Mouse (Mus musculus): Measurements from ENCODE around the gene Ifi27l2b.
"Not testable (repeated sequence)": the region's sequence is repeated elsewhere in the genome, so short reads cannot be mapped to it uniquely, and the experiment has no call there.

The Ifi27l2b gene

DNA sequence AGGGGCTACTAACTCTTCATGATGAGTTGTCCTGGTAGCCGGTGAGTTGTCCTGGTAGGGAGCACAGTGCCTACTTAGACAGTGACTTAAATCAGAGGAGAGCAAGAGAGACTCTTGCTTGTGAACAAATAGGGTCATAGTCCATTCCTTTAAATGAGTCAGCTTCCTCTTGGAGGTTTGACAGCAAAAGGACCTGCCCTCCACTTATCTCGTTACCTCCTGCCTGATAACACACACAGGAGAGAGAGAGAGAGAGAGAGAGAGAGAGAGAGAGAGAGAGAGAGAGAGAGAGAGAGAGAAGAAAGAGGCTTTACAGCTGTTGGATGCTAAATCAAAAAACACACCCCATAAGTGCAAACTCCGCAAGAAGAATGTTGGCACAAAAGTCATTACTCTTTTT, at the start of gene Ifi27l2b:
Gene Ifi27l2b, minus strand, starts transcription at position 84 of the 400 bp plus-strand sequence.
- DNase-seq (ENCODE audit: low spot score): peak; percentile 32

DNA sequence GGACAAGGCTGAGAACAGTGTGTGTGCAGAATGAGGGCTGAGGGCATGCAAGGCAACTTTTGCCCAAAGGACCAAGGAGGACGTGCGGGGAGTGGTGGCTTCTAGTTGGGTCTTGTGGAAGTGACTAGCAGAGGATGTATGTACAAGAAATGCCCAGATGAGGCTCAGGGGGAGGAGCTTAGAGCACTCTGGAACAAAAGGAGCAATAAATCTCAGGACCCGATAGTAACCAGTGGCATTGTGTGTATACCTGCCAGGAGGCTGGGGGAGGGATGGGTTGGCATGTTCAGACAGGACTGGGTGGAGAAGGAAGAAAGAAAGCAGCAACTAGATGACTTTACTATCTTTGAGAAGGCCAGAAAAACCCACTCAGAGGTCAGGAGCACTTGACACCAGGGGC, 47.4 kb upstream of the Ifi27l2b start:
- DNase-seq (ENCODE audit: low spot score): no peak

DNA sequence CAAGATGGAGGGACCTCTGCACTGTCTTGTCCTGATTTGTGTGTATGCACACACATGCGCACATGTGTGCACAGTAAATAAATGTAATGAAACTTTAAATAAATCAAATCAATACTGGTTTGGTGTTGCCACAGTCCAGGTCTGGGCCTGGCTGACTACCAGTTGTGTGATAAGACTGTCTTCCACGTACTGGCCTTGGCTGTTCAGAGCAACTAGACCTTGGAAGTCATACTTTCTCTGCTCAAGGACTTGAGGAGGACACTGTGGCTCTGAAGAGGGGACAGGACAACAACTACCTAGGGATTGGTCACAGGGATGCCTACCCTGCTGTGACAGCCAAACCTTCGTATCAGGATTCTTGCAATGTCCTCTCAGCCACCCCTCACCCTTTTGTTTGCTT, 46.3 kb upstream of the Ifi27l2b start:
- no peak for DNase-seq (ENCODE audit: low spot score)

DNA sequence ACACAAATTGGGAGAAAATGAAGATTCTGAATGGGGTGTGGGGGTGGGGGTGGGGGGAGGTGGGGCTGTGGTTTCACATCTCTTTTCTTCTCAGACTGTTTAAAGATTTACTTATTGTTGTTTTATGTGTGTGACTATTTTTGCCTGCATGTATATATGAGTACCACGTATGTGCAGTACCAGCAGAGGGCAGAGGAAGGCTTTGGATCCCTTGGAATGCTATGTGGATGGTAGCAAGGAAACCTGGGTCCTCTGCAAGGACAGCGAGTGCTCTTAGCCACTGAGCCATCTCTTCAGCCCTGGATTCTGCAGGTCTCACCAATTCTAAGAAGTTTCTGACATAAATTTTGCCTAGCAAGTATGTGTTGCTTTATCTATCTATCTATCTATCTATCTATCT, 42.2 kb upstream of the Ifi27l2b start:
- no peak for DNase-seq (ENCODE audit: low spot score)

DNA sequence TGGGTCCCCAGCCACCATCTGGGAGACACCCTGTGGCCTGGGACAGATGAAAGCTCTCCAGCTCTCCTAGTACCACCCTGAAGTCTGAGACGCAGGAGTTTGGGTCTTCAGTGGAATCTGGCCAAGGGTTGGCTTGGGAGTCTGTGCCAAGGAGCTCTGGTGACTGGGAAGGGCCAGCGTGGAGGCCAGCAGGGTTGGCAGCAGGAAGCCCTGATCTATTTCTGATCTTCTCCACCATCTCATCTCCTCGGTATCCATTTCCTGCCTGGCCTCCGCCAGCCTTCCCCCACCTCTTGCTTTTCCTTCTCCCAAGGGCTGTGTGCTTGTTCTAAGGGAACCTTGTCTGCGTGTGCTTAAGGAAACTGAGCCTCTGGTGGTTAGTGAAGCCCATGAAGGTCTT, 41.7 kb upstream of the Ifi27l2b start:
- no peak for DNase-seq (ENCODE audit: low spot score)

DNA sequence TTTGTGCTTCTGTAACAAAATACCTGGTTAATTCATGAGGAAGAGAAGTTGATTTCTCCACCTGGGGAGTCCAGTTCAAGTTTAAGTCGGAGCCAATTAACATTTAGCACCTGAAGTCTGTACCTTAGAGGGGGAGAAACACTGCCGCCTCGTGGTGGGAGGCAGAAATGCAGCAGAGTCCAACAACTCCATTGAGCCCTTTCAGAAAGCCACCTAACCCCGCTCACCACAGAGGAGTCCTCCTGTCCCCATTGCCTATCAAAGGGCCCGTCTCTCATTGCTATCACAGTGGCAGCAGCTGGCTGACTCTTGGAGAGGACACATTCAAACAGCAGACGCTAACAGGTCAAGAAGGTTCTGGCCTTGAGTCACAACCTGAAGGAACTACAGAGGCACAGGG, 37.5 kb upstream of the Ifi27l2b start:
- peak; percentile 15 for DNase-seq (ENCODE audit: low spot score)

DNA sequence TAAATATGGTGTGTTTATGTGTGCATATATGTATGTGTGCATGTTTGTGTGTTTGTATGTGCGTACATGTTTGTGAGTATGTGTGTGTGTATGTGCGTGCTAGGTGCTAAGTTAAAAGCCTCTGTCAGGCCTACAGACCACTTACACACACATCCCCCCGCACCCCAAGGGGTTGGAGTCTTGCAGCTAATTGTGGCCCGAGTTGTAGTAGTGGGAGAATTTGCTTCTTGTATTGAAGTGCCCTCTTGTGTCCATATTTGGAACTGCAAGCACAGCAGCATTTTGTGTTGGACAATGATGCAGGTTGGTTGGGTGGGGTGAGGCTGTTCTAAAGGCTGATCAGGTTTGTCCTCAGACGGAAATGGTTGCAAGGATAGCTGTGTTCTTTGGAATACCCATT, 35.7 kb upstream of the Ifi27l2b start:
- peak; percentile 52 for DNase-seq (ENCODE audit: low spot score)

DNA sequence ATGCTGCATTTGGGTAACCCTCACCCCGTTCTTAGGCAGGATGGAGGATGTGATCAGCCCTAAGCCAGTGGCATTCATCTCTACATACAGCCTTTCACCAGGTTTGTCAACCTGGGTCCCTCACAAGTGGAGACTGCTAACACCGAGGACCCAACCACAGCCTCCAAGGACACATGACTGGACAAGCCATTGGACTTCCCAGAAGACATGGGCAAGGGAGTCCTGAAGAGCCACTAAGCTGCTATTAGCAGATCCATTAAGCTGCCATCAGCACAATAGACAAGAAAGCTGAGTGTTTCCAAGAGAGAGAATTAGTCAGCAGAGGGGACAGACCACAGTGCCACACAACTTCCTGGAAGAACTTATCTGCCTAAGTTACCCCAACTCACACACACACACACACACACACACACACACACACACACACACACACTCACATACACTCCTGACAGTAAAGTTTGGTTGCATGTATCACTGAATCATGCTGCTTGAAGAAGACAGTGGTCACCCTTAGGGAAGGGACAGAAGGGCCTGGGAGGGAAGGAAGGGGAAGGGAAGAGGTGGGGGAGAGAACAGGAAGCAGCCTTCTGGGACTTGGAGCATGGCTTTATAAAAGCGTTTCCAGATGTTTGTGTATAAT, 34.2 kb upstream of the Ifi27l2b start:
- no peak for DNase-seq (ENCODE audit: low spot score)

DNA sequence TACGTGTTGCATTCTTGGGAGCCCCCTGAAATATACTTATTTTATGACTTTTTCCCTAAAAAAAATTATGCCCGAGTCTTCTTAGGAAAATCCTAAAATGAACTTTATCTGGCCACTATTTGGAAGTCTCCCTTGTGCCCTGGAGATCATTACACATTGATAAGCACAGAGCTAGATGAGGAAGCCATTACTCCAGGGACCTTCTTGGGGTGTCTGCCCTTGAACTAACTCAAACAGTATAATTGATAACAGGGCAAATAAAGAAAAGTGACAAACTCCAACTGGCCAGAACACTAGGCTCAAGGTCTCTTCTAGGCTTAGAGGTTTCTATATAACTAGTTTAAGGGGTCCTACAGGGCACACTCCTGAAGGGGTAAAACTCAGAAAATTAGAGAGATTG, 30.7 kb upstream of the Ifi27l2b start:
- DNase-seq (ENCODE audit: low spot score): no peak

DNA sequence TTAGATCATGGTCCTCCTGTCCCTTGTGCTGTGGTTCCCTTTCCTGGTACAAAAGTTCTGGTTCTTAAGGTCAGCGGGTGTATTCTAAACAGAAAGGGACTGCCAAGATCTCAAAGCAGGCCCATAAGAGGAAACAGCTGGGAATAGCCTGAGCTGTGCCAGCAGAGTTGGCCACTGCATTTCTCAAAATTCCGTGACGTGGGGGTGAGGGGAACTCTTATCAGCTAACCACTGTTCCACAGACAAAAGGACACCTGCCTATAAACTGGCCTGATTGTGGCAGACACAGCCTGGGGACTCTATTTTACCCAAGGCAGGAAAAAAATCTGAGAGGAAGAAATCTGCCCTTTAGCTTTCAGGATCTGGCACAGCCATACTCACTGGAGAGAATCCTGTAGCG, 30.3 kb upstream of the Ifi27l2b start:
- DNase-seq (ENCODE audit: low spot score): no peak

DNA sequence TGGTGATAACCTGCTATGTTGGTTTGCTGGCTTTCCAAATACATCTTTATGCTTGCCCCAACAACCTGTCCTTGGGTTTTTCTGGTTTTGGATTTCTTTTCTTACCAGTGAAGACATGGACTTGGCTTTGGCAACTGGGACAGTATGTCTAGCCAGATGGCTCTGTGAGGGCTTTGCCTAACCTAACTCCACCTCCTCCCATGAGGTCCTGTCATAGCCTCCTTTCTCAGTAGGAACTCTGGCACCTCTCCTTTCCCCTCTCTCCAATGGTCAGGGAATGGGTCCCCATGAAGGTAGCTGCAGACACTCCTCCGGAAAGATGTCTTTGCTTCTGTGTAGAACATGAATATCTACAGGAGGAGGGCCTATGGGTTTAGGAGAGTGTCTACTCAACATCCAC, 29.7 kb upstream of the Ifi27l2b start:
- no peak for DNase-seq (ENCODE audit: low spot score)

DNA sequence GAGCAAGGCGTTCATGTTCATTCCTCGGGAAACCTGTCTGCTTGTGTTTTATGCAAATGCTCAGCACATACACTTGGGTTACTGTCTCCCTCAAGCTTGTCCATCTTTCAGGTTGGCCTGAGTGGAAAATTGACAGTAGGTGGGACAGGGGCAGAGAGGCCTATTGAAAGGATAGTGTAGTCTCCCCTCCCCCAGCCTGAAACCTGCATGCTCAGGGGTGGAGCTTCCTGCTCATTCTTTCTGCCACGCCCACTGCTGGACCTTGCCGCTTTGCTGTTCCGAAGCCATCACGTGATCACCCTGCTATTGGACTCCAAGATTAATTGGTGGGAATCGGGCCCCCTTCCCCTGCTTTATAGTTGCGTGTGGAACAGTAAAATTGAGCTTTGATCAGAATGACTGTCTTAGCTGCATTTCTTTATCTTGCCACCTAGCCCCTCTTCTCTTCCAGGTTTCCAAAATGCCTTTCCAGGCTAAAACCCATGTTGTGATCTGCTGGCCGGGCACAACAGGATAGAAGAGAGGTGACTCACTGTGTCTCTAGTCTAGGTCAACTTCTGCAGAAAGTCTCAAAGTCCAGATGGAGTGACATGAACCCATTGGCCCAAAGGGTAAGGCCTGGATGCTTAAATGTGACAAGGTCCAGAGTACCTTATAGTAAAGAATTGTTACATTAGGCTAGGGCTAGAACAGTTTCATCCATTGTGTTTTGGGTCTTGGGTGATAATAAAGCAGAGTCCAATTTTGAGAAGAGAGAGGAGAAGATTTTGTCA, 27.4 kb upstream of the Ifi27l2b start:
- not testable (repeated sequence) for DNase-seq (ENCODE audit: low spot score)

DNA sequence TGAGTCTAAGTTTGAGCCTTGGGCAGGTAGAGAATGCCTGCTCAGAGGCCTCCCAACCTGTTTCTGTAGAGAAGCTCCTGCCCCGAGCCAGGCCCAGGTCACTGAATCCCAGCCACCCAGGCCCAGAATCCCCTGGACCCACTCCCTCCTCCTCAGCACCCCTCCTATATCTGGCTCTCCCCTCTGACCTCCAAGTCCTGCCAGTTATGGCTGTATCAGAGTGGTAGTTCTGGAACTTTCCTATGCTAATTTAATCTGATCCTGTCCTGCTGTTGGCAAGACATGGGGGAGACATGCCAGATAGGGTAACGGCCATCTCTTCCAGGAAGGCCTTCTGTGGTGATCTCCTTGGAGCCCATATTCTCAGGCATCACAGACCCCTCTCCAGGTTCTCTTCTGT, 25.8 kb upstream of the Ifi27l2b start:
- no peak for DNase-seq (ENCODE audit: low spot score)

DNA sequence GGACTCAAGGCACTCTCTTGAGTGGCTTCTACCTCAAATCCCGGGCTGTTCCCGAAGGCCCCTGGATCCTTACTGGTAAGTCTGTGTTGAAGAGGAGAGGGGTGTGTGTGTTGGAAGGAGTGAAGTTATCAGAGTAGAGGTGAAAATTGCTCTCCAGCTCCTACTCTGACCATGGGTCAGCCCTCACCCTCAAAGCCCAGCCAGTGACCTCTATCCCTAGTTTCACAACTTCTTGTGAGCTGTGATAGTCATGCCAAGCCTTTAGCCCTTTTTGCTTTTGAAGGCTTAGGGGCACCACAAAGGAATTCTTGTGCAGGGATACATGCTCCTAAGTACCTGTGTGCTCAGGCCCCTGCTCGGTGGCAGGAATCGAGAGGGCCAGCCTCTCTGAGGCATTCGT, 24.6 kb upstream of the Ifi27l2b start:
- no peak for DNase-seq (ENCODE audit: low spot score)

DNA sequence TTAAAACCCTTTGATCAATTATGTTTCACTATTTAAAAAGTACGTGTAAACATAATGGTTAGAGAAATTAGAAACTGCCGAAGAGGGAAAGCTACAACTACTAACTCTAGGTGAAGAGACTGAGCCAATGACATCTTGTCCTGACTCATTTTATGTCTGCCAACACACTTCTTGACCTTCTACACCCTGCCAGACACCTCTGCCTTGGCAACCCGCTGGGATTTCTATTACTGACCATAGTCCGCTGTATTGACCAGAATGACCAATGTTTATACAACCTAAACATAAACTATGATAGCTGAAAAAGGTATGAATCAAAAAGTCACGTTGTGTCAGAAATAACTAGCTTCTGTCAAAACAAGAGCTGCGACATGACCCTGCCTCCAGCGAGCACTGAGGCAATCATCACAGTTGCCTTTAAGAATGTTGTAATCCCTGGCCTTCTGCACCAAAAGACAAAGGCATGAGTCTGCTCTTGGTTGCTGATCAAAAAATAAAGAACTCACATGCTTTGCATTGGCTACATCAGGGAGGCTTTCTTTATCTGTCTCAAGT, 20.5 kb upstream of the Ifi27l2b start:
- no peak for DNase-seq (ENCODE audit: low spot score)

DNA sequence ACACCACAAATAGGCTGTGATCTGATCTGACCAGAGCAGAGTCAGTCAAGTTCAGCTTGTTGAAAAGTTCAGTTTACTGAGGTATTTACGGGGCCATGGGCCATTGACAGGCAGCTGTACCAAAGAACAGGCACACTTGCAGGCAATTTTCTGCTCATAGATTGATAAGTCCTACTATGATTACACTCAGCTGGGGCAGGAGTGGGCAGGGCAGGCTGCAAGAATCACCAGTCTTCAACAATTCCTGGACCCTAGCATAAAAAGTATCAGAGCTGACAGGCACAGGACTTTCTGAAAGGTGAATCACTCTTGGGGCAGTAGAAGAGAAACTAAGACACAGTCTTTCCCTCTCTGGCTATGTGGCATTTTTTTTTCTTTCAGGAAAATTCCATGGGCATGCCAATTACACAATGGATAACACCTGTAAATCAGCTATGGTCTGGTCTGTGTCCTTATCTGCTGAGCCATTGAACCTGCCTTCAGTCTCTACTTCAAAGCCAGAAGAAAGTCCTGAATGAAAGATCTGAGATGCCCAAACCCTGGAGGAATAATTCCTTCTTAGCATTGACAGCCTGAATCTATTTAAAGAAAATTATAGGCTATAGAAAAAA, 19.9 kb upstream of the Ifi27l2b start:
- DNase-seq (ENCODE audit: low spot score): no peak

DNA sequence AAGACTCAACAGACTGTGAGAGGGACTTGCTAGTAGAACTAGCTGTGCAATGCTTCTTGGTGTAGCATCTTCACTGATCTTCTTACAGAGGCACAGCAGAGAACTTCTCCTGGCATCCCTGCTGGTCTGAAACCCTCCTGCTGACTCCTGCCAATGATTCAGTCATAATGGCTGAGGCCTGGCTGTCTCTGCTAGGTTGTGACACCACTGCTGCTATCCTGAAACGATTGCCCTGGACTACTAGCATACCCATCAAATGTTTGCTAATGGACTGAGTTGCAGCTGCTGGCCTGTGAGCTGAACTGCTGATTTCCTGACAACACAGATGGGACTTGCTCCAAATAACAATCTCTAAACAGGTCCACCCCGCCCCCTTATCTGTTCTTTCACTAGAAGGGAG, 17.5 kb upstream of the Ifi27l2b start:
- no peak for DNase-seq (ENCODE audit: low spot score)

DNA sequence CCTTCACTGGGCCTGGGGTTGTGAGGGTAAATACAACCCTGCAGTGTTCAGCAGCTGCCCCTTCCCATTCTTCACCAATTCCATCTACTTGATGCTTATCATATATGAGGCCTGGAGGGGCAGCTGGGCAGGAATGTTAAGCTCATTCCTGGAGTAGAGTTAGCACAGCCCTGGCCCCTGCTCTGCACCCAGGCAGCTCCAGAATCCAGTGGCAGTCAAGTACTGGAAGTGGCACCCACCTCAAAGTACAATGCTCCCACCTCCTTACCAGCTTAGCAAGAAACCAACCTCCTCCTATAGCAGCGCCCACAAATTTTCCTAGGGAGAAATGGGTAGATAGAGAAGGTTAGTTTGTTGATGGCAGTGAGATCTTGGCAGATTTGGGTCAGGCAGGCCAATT, 296 bp downstream of the Ifi27l2b start:
- not testable (repeated sequence) for DNase-seq (ENCODE audit: low spot score)

DNA sequence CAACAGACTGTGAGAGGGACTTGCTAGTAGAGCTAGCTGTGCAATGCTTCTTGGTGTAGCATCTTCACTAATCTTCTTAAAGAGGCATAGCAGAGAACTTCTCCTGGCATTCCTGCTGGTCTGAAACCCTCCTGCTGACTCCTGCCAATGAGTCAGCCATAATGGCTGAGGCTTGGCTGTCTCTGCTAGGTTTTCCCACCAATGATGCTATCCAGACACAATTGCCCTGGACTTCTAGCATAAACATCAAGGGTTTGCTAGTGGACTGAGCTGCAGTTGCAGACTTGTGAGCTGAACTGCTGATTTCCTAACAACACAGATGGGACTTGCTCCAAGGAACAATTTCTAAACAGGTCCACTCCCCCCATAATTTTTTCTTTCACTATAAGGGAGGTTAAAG, 3.7 kb downstream of the Ifi27l2b start:
- DNase-seq (ENCODE audit: low spot score): peak; percentile 38

DNA sequence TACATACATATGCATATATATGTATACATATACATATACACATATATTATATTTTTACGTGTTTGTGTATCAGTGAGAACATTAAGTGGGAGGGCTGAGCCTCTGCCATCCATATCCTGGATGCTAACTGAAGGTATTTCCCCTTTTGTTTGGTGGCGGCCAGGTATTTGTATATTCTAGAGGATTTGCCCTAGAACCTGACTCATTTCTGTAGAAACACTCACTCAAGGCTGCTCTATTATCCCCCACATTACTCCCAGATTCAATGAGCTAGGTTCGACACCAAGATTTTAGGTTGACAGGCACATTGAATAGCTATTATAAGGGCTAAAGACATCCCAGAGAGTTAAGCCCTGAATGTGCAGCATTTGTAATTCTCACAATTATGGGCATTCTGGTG, 12.0 kb downstream of the Ifi27l2b start:
- no peak for DNase-seq (ENCODE audit: low spot score)

DNA sequence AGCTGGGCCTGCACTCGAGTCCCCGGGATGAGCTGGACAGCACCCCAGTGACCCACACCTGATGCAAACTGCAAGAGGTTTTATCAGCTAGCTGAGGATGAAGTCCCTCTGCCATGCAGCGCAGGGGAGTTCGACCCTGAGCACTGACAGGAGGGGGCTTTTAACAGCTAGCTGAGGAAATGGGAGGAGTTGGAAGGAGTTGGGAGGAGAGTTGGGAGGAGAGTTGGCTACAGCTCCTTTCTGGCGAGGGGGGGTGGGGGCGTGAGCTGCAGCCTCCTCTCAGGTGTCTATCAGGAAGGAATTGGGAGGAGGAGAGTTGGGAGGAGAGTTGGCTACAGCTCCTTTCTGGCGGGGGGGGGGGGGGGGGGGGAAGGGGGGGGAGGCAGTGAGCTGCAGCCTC, 12.8 kb downstream of the Ifi27l2b start:
- DNase-seq (ENCODE audit: low spot score): not testable (repeated sequence)

DNA sequence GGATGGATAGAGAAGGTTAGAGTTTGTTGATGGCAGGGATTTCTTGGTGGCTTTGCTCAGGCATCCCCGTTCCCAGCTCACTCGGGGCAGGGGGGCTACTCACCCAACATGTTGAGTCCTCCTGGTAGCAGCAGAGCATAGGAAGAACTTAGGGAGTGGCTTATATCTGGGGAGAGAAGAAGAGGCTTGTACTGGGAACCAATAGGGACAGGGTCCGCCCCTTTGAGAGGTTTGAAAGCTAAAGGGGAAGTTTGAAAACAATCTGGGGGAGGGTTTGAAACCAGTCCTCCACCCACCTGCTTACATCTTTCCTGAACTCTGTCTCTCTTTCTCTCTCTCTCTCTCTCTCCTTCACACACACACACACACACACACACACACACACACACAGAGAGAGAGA, 13.5 kb downstream of the Ifi27l2b start, which contains the start of gene Ifi27l2a:
Gene Ifi27l2a, minus strand, starts transcription at position 157 of the 400 bp plus-strand sequence.
- DNase-seq (ENCODE audit: low spot score): no peak

DNA sequence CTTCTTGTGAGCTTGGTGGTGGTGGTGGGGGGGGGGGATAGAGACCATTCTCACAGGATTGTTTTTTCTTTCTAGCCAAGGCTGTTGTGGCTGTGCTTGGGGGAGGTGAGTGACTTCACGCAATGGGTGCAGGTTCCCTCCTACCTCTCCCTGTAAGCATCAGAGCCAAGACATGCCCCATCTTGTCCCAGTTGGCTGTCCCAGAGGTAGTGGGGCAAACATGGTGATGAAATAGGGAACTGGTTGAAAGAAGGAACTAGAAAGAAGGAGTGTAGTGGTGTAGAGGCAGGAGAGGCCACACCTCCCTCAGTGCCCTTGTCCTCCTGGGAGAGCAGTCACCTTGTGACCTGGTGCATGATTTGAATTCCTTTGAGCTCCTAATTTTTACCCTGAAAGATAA, 19.4 kb downstream of the Ifi27l2b start:
- DNase-seq (ENCODE audit: low spot score): no peak

Measured in yolk sac, embryonic 10.5 days (tissue).